Mouse (Mus musculus) small intestine, adult 2 months (tissue): ENCODE measurements around the gene Slc38a3. TPM values are rescaled to one million over a fixed set of nuclear protein-coding genes. Genes with fewer than 3 reads are reported as not detected.

ENCODE experiments used
- H3K27ac ChIP-seq: fragments of 200-500 bp; 2 replicates; pipeline ENCODE4 v1.5.1; 2012; ENCODE audit warnings: low read depth, low read length, control low read depth, inconsistent platforms; ENCODE audit not compliant: insufficient read depth
- H3K27me3 ChIP-seq: fragments of 200-500 bp; 2 replicates; pipeline ENCODE4 v1.6.1; 2012; ENCODE audit warnings: mild to moderate bottlenecking, moderate library complexity, low read length, inconsistent platforms; ENCODE audit not compliant: control insufficient read depth, insufficient read depth
- H3K36me3 ChIP-seq: fragments of 200-500 bp; 2 replicates; pipeline ENCODE4 v1.6.1; 2012; ENCODE audit warnings: mild to moderate bottlenecking, low read length, control low read depth, inconsistent platforms; ENCODE audit not compliant: control insufficient read depth, insufficient read depth
- H3K4me1 ChIP-seq: fragments of 200-500 bp; 2 replicates; pipeline ENCODE4 v1.6.1; 2012; ENCODE audit warnings: low read length, inconsistent platforms, mixed read lengths; ENCODE audit not compliant: control insufficient read depth, insufficient read depth, insufficient read length
- H3K4me3 ChIP-seq: fragments of 200-500 bp; 2 replicates; pipeline ENCODE4 v1.5.1; 2012; ENCODE audit warnings: low read depth, mild to moderate bottlenecking, control low read depth, inconsistent platforms, low read length, moderate library complexity
- CTCF ChIP-seq: fragments of 200-500 bp; IDR thresholded peaks from 2 replicates; pipeline ENCODE4 v1.5.1; 2012; ENCODE audit warnings: low read depth, mild to moderate bottlenecking, control low read depth, inconsistent platforms, low read length, moderate library complexity, mixed read lengths; ENCODE audit not compliant: insufficient replicate concordance, insufficient read length; ENCODE audit errors: extremely low read depth
- POLR2A ChIP-seq: fragments of 200-500 bp; IDR thresholded peaks from 2 replicates; pipeline ENCODE4 v1.6.1; 2012; ENCODE audit warnings: low read depth, mild to moderate bottlenecking, control low read depth, inconsistent platforms, low read length, moderate library complexity
- WGBS: fragments of 180-500 bp; shearing (Covaris S2); methylation state at CpG from one replicate; pipeline ENCODE4 v1.1.7; 2018; 5-methylcytosine and 5-hydroxymethylcytosine counted together
- polyA plus RNA-seq: library from polyadenylated mRNA; depleted of rRNA; stranded (reverse); fragments of >200 nt; gene quantifications from 2 replicates; pipeline ENCODE4 v1.2.3, GENCODE M21; 2012

Slc38a3 gene
- polyA plus RNA-seq, 1 experiment = 2.8 TPM

DNA sequence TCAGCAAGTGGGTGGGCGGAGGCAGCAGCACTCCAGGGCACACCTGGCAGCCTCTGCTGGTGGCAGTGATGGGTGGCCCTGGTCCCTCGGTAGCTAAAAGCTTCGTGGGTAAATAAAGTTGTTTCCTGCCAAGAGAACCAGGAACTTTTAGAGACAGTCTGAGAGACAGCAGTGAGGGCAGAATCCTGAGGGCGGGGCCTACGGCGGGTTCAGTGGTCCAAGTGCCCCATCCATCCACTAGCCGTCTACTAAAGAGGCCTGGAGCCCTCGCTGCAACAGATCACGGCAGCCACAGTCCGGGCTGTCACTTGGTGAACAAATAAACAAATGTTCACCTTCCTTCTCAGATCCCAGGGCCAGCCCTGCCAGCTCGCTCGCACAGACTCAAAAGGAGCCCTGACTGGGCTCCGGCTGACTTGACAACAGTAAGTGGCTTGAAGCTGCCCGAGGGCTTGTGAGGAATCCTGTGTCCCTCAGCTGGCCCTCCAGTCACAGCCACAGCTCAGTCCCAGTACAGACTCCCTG lies 39.4 kb downstream of the Slc38a3 start:
- 23% methylated on average over 14 of the region's 14 CpGs for WGBS
- peak overlapping the region; percentile 16 for H3K4me3 ChIP-seq
- peak overlapping the region; percentile 29; the same call in 1 of the 2 replicates for H3K27ac ChIP-seq
- TF ChIP-seq POLR2A (no peak), CTCF (no peak)
- H3K4me1 ChIP-seq = peaks cover 50% of the 10 kb centered on the region
- H3K36me3 ChIP-seq = peaks cover 4% of the 10 kb centered on the region
- H3K27me3 ChIP-seq = no peaks in the 10 kb centered on the region

DNA sequence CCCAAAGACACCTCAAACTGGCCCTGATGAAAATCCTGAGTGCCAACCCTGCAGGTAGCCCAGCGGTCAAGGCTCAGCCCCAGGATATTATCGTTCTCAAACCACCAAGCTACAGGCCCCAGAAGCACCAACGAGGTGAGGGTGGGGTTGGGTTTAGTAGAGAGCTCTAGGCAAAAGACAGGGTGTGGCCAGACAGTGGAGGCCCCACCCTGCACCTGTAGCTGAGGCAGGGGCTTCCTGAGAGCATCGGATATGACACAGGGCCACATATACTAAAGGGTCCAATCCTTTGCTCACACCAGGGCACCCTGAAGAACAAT lies 40.0 kb downstream of the Slc38a3 start:
- WGBS = 26% methylated on average over 4 of the region's 4 CpGs
- Histone ChIP-seq H3K4me3 (peak overlapping the region; percentile 24; the same call in 1 of the 2 replicates), H3K27ac (peak overlapping the region; percentile 54), H3K36me3 (peaks cover 4% of the 10 kb centered on the region), H3K27me3 (no peaks in the 10 kb centered on the region), H3K4me1 (peaks cover 55% of the 10 kb centered on the region)
- TF ChIP-seq CTCF (no peak), POLR2A (no peak)

DNA sequence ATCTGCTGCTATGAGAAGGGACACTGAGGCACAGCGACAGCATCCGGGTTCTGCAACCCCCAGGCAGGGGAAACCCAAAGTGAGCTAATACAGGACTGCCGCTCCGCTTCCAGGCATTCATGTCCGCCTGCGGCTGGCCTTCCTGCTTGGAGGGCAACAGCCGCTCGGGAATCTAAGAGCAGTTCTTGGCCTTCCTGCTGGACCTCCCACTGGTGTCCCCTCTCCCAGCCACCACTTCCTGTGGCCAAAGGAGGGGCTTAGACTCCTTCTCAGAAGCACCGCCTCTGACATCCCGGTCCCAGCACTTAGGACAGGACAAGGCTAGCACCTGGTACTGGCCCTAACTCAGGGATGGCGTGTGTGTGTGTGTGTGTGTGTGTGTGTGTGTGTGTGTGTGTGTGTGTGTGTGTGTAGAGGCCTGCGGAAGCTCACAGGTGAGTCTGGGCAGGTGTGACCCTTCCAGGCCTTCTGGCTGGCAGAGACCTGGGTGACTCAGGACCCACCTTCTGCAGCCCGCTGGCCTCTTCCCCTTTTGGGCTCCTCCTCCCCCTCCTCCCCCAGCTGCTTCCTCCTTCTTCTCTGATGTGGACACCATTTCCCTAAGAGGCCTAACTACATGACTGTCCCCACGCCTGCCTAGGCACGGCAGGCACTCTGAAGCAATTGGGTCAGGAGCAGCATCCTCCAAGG lies 40.5 kb downstream of the Slc38a3 start:
- Histone ChIP-seq H3K36me3 (peaks cover 4% of the 10 kb centered on the region), H3K27me3 (no peaks in the 10 kb centered on the region), H3K4me1 (peaks cover 59% of the 10 kb centered on the region), H3K27ac (peak overlapping the region; percentile 54), H3K4me3 (peak overlapping the region; percentile 24)
- no peak for TF ChIP-seq POLR2A
- WGBS = 66% methylated on average over 14 of the region's 15 CpGs

DNA sequence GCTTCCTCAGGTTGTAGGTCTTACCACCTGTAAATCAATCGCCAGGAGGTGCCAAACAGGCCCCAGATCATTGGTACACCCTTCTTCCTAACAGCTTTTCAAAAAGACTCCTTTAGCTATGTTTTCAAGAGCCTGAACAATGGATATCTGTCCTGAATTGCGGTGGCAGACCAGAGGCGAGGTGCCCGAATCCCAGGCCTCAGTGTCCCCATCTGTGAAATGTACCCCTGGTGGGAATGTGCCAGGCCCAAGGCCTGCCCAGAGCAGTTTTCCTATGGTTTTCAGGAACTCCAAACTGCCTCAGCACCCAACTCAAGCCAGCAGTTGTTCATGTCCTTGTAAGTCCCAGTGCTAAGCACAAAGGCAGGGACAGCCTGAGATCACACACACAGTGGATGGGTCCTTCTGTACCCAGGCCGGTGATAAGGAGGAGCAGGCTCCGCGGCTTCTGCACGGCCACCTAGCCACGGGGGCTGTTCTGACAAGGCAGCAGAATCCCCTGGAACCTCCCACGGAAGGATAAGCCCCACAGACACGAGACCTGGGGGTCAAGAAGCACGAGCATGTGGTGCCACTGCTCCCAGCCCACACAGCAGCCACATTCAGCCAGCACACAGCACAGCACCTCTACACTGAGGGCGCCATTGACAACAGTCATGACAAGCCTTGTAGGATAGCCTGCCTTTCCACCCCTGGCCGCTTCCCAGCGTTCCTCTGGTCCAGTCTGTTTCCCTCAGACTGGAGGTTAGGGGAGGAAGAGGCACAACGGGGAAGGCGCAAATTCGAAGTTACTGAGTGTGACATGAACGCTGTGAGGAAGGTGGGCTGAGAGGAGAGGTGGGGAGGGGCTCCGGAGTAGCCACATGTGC lies 41.7 kb downstream of the Slc38a3 start:
- H3K27ac ChIP-seq = peak overlapping the region; percentile 27
- H3K27me3 ChIP-seq = no peaks in the 10 kb centered on the region
- no peak overlapping the region for H3K4me3 ChIP-seq
- no peak for TF ChIP-seq POLR2A
- no peak for TF ChIP-seq CTCF
- peaks cover 59% of the 10 kb centered on the region for H3K4me1 ChIP-seq
- peaks cover 4% of the 10 kb centered on the region for H3K36me3 ChIP-seq
- WGBS = 73% methylated on average over 20 of the region's 20 CpGs

DNA sequence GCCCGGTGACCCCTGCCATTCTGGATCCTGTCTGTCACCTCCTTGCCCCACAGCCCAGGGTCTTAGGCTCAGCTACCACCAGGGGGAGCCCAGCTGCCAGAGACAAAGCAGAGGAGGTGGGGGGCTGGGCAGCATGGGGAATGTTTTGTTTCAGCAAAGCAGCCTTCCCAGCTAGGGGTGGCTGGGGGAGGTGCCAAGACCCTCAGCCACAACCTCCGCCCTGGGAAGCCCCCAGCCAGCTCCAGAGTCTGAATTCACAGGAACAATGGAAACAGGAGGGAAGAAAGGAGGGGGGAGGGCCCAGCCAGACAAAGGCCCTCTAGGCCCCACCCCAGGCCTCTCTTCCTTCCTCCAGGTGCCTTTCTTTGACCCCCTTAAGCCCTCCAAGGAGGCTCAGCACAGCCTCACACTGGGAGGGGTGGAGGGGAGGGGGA lies 42.5 kb downstream of the Slc38a3 start:
- Histone ChIP-seq H3K4me3 (0 out of 2 replicates have a peak overlapping the region, but pooled peaks have one; percentile 1), H3K27me3 (no peaks in the 10 kb centered on the region), H3K4me1 (peaks cover 53% of the 10 kb centered on the region), H3K36me3 (peaks cover 4% of the 10 kb centered on the region), H3K27ac (0 out of 2 replicates have a peak overlapping the region, but pooled peaks have one; percentile 5)
- TF ChIP-seq CTCF (peak; percentile 62; the same call in 1 of the 2 replicates), POLR2A (no peak; the same call in 1 of the 2 replicates)
- 23% methylated on average over 2 of the region's 2 CpGs for WGBS

DNA sequence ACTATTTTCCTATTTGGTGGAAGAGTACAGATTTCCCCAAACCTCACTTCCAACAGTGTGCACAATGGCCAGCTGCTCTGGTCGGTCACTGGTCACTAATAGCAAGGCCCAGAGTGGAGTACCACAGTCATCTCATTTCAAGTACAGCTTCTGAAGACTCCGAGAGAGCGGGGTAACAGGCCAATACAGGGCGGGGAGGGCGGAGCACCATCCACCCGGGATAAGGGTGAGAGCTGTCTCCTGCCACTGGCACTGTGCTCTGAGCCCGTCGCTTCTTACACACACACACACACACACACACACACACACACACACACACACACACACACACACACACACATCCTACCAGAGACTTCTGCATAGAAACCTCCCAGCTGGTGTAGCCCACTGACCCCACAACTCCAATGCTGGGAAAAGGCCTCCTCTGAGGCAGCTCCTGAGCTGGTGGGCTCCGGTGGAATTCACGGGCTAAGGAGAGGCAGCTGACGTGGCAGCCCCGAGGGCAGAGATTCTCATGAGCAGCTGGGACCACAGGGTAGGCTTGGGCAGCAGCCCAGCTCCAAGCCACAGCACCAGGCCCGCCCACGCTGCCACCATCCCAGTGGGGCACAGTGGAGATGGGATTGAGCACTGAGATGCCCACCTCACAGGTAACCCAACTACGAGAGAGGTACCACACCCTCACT lies 43.0 kb downstream of the Slc38a3 start:
- 58% methylated on average over 15 of the region's 15 CpGs for WGBS
- no peaks in the 10 kb centered on the region for H3K27me3 ChIP-seq
- no peak overlapping the region for H3K27ac ChIP-seq
- peaks cover 51% of the 10 kb centered on the region for H3K4me1 ChIP-seq
- TF ChIP-seq CTCF (no peak), POLR2A (no peak)
- H3K36me3 ChIP-seq = peaks cover 4% of the 10 kb centered on the region
- H3K4me3 ChIP-seq = 0 out of 2 replicates have a peak overlapping the region, but pooled peaks have one; percentile 1
